Mouse (Mus musculus): ENCODE measurements at regions not wholly inside any gene's neighbourhood (a gene's known extent, or its start where the extent isn't known, plus 50 kb on each side); places are given as distances from the start of the nearest gene placed in this dataset.
A peak's percentile ranks its signal among the peaks of the same experiment; 100 is the strongest.

- DNase-seq (ENCODE audit: low read depth, low spot score) = no peak
Observed at GRCm38 (mm10) chr6:31268057-31268456, 130.5 kb upstream of the Mkln1 start.

GRCm38 (mm10) chr6:31273816-31274215, 124.7 kb upstream of the Mkln1 start:
- DNase-seq (ENCODE audit: low read depth, low spot score) = no peak

- no peak for DNase-seq (ENCODE audit: low read depth, low spot score)
Observed at GRCm38 (mm10) chr6:31274236-31274635, 124.3 kb upstream of the Mkln1 start.

- no peak for DNase-seq (ENCODE audit: low read depth, low spot score)
Observed at GRCm38 (mm10) chr6:31277792-31278191, 120.7 kb upstream of the Mkln1 start.

GRCm38 (mm10) chr6:31283973-31284372, 114.6 kb upstream of the Mkln1 start:
- DNase-seq (ENCODE audit: low read depth, low spot score) = no peak

- DNase-seq (ENCODE audit: low read depth, low spot score) = no peak
Observed at GRCm38 (mm10) chr6:31284390-31284789, 114.1 kb upstream of the Mkln1 start.

GRCm38 (mm10) chr6:31285064-31285463, 113.5 kb upstream of the Mkln1 start:
- DNase-seq (ENCODE audit: low read depth, low spot score) = peak; percentile 73

- DNase-seq (ENCODE audit: low read depth, low spot score) = no peak
Observed at GRCm38 (mm10) chr6:31285981-31286737, 112.4 kb upstream of the Mkln1 start.

GRCm38 (mm10) chr6:31287176-31287575, 111.4 kb upstream of the Mkln1 start:
- DNase-seq (ENCODE audit: low read depth, low spot score) = no peak

- DNase-seq (ENCODE audit: low read depth, low spot score) = no peak
Observed at GRCm38 (mm10) chr6:31287686-31288085, 110.8 kb upstream of the Mkln1 start.

- DNase-seq (ENCODE audit: low read depth, low spot score) = peak; percentile 51
Observed at GRCm38 (mm10) chr6:31288421-31289233, 109.9 kb upstream of the Mkln1 start.

GRCm38 (mm10) chr6:31289234-31289486, 109.4 kb upstream of the Mkln1 start:
- no peak for DNase-seq (ENCODE audit: low read depth, low spot score)

GRCm38 (mm10) chr6:31292081-31292480, 106.5 kb upstream of the Mkln1 start:
- no peak for DNase-seq (ENCODE audit: low read depth, low spot score)

GRCm38 (mm10) chr6:31293008-31293407, 105.5 kb upstream of the Mkln1 start:
- DNase-seq (ENCODE audit: low read depth, low spot score) = no peak

GRCm38 (mm10) chr6:31299395-31299794, 99.1 kb upstream of the Mkln1 start:
- no peak for DNase-seq (ENCODE audit: low read depth, low spot score)

- no peak for DNase-seq (ENCODE audit: low read depth, low spot score)
Observed at GRCm38 (mm10) chr6:31305736-31306135, 92.8 kb upstream of the Mkln1 start.

- no peak for DNase-seq (ENCODE audit: low read depth, low spot score)
Observed at GRCm38 (mm10) chr6:31307047-31307633, 91.4 kb upstream of the Mkln1 start.

- no peak for DNase-seq (ENCODE audit: low read depth, low spot score)
Observed at GRCm38 (mm10) chr6:31307899-31308298, 90.6 kb upstream of the Mkln1 start.

GRCm38 (mm10) chr6:31310660-31311059, 87.9 kb upstream of the Mkln1 start:
- no peak for DNase-seq (ENCODE audit: low read depth, low spot score)

GRCm38 (mm10) chr6:31313869-31314470, 84.6 kb upstream of the Mkln1 start:
- peak; percentile 34 for DNase-seq (ENCODE audit: low read depth, low spot score)

GRCm38 (mm10) chr6:31317741-31318225, 80.8 kb upstream of the Mkln1 start:
- DNase-seq (ENCODE audit: low read depth, low spot score) = no peak

GRCm38 (mm10) chr6:31318506-31318905, 80.0 kb upstream of the Mkln1 start:
- DNase-seq (ENCODE audit: low read depth, low spot score) = peak; percentile 72

Measured in skeletal muscle tissue, adult 2 months (tissue).